Mouse (Mus musculus): ENCODE results near the gene Olfr466.

The Olfr466 gene

DNA sequence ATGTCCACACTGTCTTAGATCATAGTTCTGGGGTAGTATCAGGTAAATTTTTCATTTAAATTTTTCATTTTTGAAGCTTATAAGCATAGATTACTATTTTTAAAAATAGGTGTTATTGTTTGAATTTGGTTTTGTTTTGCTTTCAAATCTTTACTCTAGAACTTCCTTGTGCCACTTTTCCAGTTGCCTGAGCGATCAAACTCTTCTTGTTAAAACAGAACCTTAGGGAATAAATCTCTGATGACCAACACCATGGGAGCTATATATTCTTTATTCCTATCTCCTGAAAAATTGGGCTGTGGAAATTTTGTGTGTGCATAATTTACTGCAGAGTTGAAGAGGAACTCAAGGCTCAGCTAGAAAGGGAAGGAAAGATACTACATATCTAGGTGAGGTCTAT lies at the start of gene Olfr466:
Gene Olfr466, plus strand, starts transcription at position 301 of the 400 bp plus-strand sequence.
- no peak for DNase-seq (ENCODE audit: low read depth)

DNA sequence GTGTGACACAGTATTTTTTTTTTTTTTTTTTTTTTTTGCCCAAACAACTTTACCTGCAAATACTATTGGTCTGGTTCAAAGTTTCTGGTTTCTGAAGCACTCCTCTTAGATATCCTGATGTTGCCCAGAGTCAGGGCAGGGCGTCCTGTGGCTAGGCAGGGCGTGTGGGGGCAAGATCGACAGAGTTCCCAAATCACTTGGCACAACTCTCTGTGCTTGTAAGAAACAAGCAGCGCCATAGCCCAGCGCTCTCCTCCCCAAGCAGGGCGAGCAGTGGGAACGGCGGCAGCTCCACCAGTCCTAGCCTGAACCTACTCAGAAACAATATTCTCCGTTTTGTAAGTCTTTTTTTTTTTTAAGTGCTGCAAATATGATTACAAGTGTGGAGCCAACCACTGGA lies 49.4 kb upstream of the Olfr466 start:
- DNase-seq (ENCODE audit: low read depth) = no peak

DNA sequence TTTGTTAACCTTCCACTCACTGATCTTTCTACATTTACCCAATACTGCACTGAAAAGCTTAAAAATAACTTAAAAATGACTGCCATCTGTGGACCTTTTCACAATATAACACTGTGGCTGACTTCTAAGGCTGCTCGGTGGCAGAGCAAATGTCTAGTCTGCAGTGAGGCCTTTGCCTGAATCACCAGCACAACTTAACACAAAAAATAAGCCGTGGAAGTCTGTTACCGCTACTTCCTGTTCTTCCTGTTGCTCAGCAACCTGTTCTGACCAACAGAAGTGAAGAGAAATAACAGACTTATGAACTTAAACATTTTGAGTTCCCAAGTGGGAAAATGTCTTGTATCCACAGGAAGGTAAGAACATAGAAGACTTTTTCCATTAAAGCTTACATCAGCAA lies 48.8 kb upstream of the Olfr466 start:
- DNase-seq (ENCODE audit: low read depth) = peak; percentile 41

- peak; percentile 44 for DNase-seq (ENCODE audit: low read depth)
These were observed 38.1 kb upstream of the Olfr466 start for GRCm38 (mm10) chr13:65111961-65112360.

DNA sequence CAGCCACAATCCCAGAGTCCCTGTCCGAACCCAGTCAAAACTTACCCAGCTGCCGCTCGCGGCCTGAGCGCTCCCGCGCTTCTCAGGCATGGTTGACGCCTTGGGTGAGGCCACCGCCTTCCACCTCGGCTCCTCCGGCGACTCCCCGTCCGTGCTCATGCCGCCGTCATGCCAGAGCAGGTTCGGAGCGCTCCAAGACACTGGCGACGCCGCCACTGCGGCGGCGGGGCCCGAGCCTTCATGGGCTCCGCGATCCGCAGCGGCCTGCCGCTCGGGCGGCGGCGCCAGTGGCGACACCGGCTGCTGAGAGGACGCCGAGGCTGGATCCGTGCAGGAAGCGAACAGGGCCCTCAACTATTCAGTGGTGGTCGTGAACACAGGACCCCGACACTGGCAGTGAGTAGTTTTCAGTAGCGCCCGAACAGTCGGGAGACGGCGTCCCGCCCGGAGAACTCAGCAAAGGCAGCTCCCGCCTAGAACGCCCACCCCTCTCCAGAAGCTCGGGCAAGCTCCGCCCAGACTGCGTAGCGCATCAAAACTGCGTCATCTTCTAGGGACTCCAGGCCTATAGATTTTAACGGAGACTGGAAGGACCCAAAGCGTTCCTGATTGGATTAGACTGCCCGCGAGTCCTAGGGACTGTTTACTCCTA lies 37.5 kb upstream of the Olfr466 start, which contains the start of gene Mfsd14b:
Gene Mfsd14b, minus strand, starts transcription at position 517 of the 652 bp plus-strand sequence.
- DNase-seq (ENCODE audit: low read depth) = peak; percentile 91

DNA sequence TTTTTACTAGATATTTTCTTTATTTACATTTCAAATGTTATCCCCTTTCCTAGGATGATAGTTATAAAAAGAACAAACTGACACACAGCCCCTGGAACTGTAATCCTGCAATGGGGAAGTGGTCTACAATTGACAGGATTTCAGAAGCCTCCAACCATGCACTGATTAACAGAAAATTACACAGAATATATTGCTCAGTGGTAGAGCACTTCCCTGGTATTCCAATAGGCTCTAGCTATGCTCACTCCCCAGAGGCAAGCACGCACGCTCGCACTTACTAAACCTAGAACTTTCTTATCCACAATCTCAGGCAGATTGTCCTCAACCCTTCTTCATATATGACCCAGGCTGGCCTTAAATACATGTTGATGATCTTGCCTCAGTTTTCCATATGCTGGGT lies 36.8 kb upstream of the Olfr466 start:
- DNase-seq (ENCODE audit: low read depth) = no peak

- DNase-seq (ENCODE audit: low read depth) = no peak
These were observed 29.1 kb upstream of the Olfr466 start for GRCm38 (mm10) chr13:65120984-65121383.

- no peak for DNase-seq (ENCODE audit: low read depth)
These were observed 27.9 kb upstream of the Olfr466 start for GRCm38 (mm10) chr13:65122111-65122510.

- DNase-seq (ENCODE audit: low read depth) = peak; percentile 22
These were observed 22.8 kb upstream of the Olfr466 start for GRCm38 (mm10) chr13:65127063-65127847.

GRCm38 (mm10) chr13:65137789-65138188 lies 12.3 kb upstream of the Olfr466 start, which contains the start of gene Olfr465-ps1:
Gene Olfr465-ps1, plus strand, starts transcription at chr13:65138089.
- DNase-seq (ENCODE audit: low read depth) = no peak

GRCm38 (mm10) chr13:65174102-65174501 lies 24.1 kb downstream of the Olfr466 start:
- no peak for DNase-seq (ENCODE audit: low read depth)

DNA sequence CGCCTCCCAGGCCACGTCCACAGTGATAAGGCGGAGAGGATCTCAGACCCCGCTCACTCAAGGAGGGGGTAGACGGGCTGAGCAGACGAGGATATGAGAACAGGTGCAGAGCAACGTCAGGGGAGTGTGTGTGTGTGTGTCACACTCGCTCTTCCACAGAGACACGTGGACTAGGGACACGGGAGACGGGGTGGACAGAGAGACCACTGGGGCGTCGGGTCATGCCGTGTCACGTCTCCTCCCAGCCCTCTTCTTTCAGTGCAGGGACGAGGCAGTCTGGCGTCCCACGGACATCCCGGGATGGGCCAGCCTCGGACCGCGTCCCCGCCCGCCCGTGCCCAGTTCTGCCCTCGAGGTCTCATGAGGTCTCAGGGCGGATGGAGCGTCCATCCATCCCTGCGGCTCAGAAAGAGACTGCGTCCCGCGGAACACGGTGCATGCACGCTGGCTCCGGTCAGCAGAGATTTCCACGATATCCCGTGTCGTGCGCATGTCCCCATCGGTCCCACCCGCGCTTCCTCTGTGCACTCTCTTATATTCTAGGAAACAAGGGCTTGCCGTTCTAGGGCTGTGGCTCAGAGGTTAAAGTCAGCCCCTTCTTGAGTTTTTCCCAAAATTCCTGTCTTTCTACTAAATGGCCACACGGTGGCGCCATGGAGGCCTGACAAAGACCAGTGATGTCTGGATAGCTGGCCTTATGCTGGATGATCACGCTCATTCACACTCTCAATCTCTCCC lies 25.9 kb downstream of the Olfr466 start:
- DNase-seq (ENCODE audit: low read depth) = peak; percentile 62

DNA sequence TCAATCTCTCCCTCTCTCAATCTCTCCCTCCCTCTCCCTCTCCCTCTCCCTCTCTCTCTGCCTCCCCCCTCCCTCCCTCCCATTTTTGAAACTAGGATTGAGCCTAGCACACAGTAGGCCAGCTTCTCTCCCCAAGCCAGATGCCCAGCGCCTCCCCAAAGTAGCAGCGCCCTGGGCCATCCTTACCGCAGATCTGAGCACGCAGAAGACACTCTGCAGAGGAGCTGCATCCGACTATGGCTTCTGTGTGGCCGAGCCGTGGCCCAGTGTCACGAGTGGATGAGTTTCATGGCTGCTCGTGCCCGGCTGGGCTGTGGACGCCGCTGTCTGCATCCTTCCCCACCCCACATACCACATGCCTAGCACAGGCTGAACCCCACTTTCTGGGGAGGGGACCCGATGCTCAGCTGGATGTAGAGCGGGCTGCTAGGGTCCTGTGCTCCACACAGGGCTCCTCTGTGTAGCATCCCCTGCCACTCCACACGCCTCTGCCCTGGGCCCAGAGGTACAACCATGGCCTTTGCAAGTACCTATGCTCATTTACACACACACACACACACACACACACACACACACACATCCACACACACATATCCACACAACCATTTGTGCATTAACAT lies 26.5 kb downstream of the Olfr466 start:
- no peak for DNase-seq (ENCODE audit: low read depth)

GRCm38 (mm10) chr13:65200667-65201066 lies 50.6 kb downstream of the Olfr466 start:
- no peak for DNase-seq (ENCODE audit: low read depth)

Data from naive thymus-derived CD4-positive, alpha-beta T cell, adult 2 months (primary cell).